Mouse (Mus musculus) layer of hippocampus, adult 9-10 months (tissue): ENCODE results near the gene Rhox4e.
"Not testable (repeated sequence)": the region's sequence is repeated elsewhere in the genome, so short reads cannot be mapped to it uniquely, and the experiment has no call there.

ENCODE experiments used
- DNase-seq: peaks from one replicate; pipeline ENCODE4 v3.0.0; 2022; ENCODE audit warnings: low spot score

Gene Rhox4e

GRCm38 (mm10) chrX:37557112-37557511, at the start of gene Rhox4e:
Rhox4e (plus strand) TSS chrX:37557412.
- not testable (repeated sequence) for DNase-seq

DNA sequence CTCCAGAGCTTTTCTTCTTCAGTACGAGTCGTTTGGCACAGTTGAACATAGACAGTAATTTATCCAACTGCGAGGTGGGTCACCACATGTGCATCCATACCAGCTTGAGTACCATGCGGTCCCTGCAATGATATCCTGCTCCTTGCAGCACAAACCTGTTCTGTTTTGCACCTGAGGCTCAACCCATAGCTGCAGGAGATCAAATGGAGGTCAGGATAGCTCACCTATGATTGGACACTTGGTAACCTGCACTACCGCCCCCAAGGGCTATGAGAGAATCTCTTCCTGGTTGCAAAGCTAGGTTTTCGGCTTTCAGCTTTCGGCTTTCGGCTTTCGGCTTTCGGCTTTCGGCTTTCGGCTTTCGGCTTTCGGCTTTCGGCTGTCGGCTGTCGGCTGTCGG, 43.2 kb upstream of the Rhox4e start, which contains the start of gene Rhox4d:
Gene Rhox4d, plus strand, starts transcription at position 301 of the 400 bp plus-strand sequence.
- not testable (repeated sequence) for DNase-seq

GRCm38 (mm10) chrX:37530152-37530551, 27.1 kb upstream of the Rhox4e start, which contains the start of gene Rhox2e:
Rhox2e (plus strand) TSS chrX:37530452.
- DNase-seq: not testable (repeated sequence)

GRCm38 (mm10) chrX:37541719-37542118, 15.5 kb upstream of the Rhox4e start, which contains the start of gene Rhox3e:
Rhox3e (plus strand) TSS chrX:37542019.
- DNase-seq: not testable (repeated sequence)

GRCm38 (mm10) chrX:37571105-37571504, 13.9 kb downstream of the Rhox4e start, which contains the start of gene Rhox2f:
Rhox2f (plus strand) TSS chrX:37571405.
- not testable (repeated sequence) for DNase-seq

DNA sequence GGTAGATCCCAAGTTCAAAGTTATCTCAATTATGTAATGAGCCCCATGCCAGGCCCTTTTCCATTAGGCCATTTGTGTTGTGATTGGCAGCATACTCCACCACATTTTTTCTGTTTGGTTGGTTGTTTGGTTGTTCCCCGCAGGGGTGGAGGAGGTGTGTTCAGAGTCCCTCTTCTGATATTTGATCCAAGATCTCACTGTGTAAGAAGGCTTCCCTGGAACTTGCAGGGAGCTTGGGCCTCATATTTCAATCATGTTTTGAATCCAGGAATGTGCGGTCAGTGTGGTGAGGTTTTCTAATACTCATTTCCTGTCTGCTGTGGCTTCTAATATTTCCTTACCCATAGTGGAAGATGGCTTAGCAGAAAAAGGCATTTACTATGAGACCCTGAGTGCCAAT, 15.4 kb downstream of the Rhox4e start:
- not testable (repeated sequence) for DNase-seq

DNA sequence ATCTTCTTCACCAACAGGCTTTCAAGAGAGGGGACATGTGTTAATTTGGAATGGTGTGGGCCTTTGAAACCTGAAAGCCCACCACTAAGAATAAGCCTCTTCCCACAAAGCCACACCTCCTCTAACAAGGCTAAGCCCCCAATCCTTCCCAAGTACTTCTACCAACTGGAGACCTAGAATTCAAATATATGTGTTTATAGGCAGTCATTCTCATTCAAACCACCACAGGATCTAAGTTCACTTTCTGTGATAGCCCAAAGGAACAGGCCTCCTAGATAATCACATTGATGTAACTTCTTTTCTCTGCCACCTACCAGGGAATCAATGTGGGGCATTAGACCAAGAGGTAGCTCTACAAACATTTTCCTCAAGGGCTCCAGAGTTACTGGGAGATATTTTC, 23.5 kb downstream of the Rhox4e start, which contains the start of gene Rhox3f:
Gene Rhox3f, plus strand, starts transcription at position 301 of the 400 bp plus-strand sequence.
- DNase-seq: not testable (repeated sequence)

GRCm38 (mm10) chrX:37607604-37608003, 50.4 kb downstream of the Rhox4e start, which contains the start of gene Rhox4f:
Rhox4f (minus strand) TSS chrX:37607704.
- not testable (repeated sequence) for DNase-seq
